Comparison of ENCODE assay signal across 7 mouse cellular contexts in the genomic region with DNA sequence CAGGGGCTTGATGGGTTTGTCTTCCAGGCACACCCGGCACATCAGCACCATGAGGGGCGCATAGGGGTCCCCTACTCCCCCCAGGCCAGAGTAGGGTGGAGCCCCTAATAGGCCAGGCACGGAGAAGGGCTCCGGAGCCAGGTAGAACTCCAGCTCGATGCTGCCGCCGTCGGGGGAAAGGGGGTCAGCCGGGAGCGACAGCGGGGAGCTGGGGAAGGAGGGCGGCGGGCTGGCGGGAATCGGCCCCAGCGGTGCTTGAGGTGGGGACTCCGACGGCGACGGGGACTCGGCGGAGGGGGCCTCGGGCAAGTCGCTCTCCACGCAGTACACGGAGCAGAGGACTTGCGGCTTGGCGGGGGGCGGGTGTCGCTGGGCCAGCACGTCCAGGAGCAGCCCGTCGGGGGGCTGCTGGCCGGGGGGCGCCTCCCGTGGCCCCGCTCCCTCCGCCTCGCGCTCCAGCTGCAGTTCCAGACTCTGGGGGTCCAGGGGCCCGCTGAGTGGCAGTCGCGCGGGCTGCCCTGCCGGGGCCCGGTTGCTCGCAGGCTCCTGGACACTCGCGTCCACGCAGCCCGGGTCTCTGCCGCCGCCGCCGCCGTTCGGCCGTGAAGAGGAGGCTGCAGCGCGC. TPM values are rescaled to one million over a fixed set of nuclear protein-coding genes. Genes with fewer than 3 reads are reported as not detected.
DNase-seq lines count a peak whose midpoint lies in the region; ATAC-seq and TF ChIP-seq lines count a peak whose summit lies in the region.

No protein-coding gene starts in this region.

- in situ Hi-C loops in ES-E14 (cut with MboI; ENCODE audit: low sequenced_read_pairs in 2 of 2, unreplicated experiment in 2 of 2): no loop called here

- peak; percentile 43 for ATAC-seq in heart, embryonic 12.5 days (ENCODE audit: insufficient number of reproducible peaks, low FRiP score)
- peak; percentile 61 for ATAC-seq in kidney, embryonic 15.5 days (replicated peaks; ENCODE audit: low FRiP score)
- peak; percentile 33 for ATAC-seq in stomach, embryonic 15.5 days (ENCODE audit: insufficient read depth, low FRiP score, low read depth)

- H3K9me3 ChIP-seq in ES-E14 (ENCODE audit: control insufficient read depth, insufficient read depth, low read depth, low read length): no peaks in the 10 kb centered on the region
- no peaks in the 10 kb centered on the region for H3K9me3 ChIP-seq in heart, embryonic 12.5 days (replicated peaks)
- H3K9me3 ChIP-seq in kidney, embryonic 15.5 days (replicated peaks): no peaks in the 10 kb centered on the region
- no peaks in the 10 kb centered on the region for H3K9me3 ChIP-seq in stomach, embryonic 15.5 days

- WGBS in heart, embryonic 12.5 days: under 1% methylated on average over 53 of the region's 60 CpGs
- under 1% methylated on average over 50 of the region's 60 CpGs for WGBS in kidney, embryonic 15.5 days
- under 1% methylated on average over 48 of the region's 60 CpGs for WGBS in stomach, embryonic 15.5 days

- no peak for DNase-seq in ES-E14 (ENCODE audit: low read depth, low spot score)
- DNase-seq in adipocyte (ENCODE audit: low spot score): peak; percentile 15
- DNase-seq in embryo, embryonic 11 days: peak; percentile 62
- DNase-seq in lung, postnatal 4 days: peak; percentile 47 to 53

- no peak overlapping the region for H3K27ac ChIP-seq in ES-E14 (ENCODE audit: insufficient read depth, low read depth, low read length, poor library complexity, severe bottlenecking)
- H3K27ac ChIP-seq in heart, embryonic 12.5 days (ENCODE audit: poor library complexity, severe bottlenecking): peak overlapping the region; percentile 71
- H3K27ac ChIP-seq in kidney, embryonic 15.5 days: peak overlapping the region; percentile 78
- H3K27ac ChIP-seq in stomach, embryonic 15.5 days: peak overlapping the region; percentile 86

- H3K9ac ChIP-seq in ES-E14 (ENCODE audit: insufficient read depth, low read depth, low read length, poor library complexity, severe bottlenecking): peak overlapping the region; percentile 79
- H3K9ac ChIP-seq in heart, embryonic 12.5 days: peak overlapping the region; percentile 97
- peak overlapping the region; percentile 89 for H3K9ac ChIP-seq in kidney, embryonic 15.5 days
- H3K9ac ChIP-seq in stomach, embryonic 15.5 days: peak overlapping the region; percentile 78

- H3K27me3 ChIP-seq in heart, embryonic 12.5 days (replicated peaks): no peaks in the 10 kb centered on the region
- H3K27me3 ChIP-seq in kidney, embryonic 15.5 days: no peaks in the 10 kb centered on the region
- no peaks in the 10 kb centered on the region for H3K27me3 ChIP-seq in stomach, embryonic 15.5 days (replicated peaks)

- H3K4me3 ChIP-seq in ES-E14 (ENCODE audit: insufficient read depth in 1 of 2, low read depth in 1 of 2, low read length in 2 of 2, poor library complexity in 1 of 2, severe bottlenecking in 1 of 2): peak overlapping the region; percentile 67 to 83; a peak in 3 of 4 replicates
- H3K4me3 ChIP-seq in heart, embryonic 12.5 days: peak overlapping the region; percentile 96
- peak overlapping the region; percentile 85 for H3K4me3 ChIP-seq in kidney, embryonic 15.5 days (replicated peaks)
- H3K4me3 ChIP-seq in stomach, embryonic 15.5 days (replicated peaks): peak overlapping the region; percentile 86

- H3K36me3 ChIP-seq in ES-E14 (ENCODE audit: control insufficient read depth, insufficient read depth, low read length, poor library complexity, severe bottlenecking): no peaks in the 10 kb centered on the region
- no peaks in the 10 kb centered on the region for H3K36me3 ChIP-seq in heart, embryonic 12.5 days
- no peaks in the 10 kb centered on the region for H3K36me3 ChIP-seq in kidney, embryonic 15.5 days
- H3K36me3 ChIP-seq in stomach, embryonic 15.5 days: no peaks in the 10 kb centered on the region

- no peaks in the 10 kb centered on the region for H3K4me1 ChIP-seq in ES-E14 (ENCODE audit: control insufficient read depth in 2 of 2, insufficient read depth in 2 of 2, low read length in 2 of 2, poor library complexity in 1 of 2)
- peaks cover 35% of the 10 kb centered on the region for H3K4me1 ChIP-seq in heart, embryonic 12.5 days (replicated peaks)
- peaks cover 30% of the 10 kb centered on the region for H3K4me1 ChIP-seq in kidney, embryonic 15.5 days
- peaks cover 14% of the 10 kb centered on the region for H3K4me1 ChIP-seq in stomach, embryonic 15.5 days

- peak overlapping the region; percentile 95 for H3K4me2 ChIP-seq in heart, embryonic 12.5 days
- H3K4me2 ChIP-seq in kidney, embryonic 15.5 days: peak overlapping the region; percentile 84
- peak overlapping the region; percentile 77 for H3K4me2 ChIP-seq in stomach, embryonic 15.5 days

TF ChIP-seq in ES-E14, 5 proteins besides CTCF, POLR2A, EP300 and RAD21:
- TF ChIP-seq CHD2 (IDR thresholded peaks at IDR 0.05; ENCODE audit: low read depth, low read length): no peak
- TF ChIP-seq HCFC1 (IDR thresholded peaks at IDR 0.05; ENCODE audit: borderline replicate concordance, insufficient read depth, low read length): no peak
- TF ChIP-seq MAFK (IDR thresholded peaks at IDR 0.05; ENCODE audit: insufficient read depth, low read depth, low read length): no peak
- TF ChIP-seq ZC3H11A (IDR thresholded peaks at IDR 0.05; ENCODE audit: borderline replicate concordance, low read depth, low read length): no peak
- TF ChIP-seq ZNF384 (IDR thresholded peaks at IDR 0.05; ENCODE audit: low read depth, low read length): no peak

RNA-seq across cellular contexts. Expression of a gene that starts 0.4 kb away (rescaled TPM):
- total RNA-seq in ES-E14 (2012; rRNA removed): 0.53 and 1.2 TPM in 2 replicates
- 1.6 and 1.8 TPM in 2 replicates for polyA plus RNA-seq in heart, embryonic 12.5 days (2016; fragmentation: Nextera tagmentation; extraction: Ambion mirVana)
- 1.3 and 1.5 TPM in 2 replicates for polyA plus RNA-seq in kidney, embryonic 15.5 days (2015; fragmentation: Nextera tagmentation; extraction: Ambion mirVana)
- polyA plus RNA-seq in stomach, embryonic 15.5 days (2015; fragmentation: Nextera tagmentation; extraction: Ambion mirVana): 1.8 and 1.9 TPM in 2 replicates
